Comparison of ENCODE assay signal across 8 mouse cellular contexts in the genomic region with DNA sequence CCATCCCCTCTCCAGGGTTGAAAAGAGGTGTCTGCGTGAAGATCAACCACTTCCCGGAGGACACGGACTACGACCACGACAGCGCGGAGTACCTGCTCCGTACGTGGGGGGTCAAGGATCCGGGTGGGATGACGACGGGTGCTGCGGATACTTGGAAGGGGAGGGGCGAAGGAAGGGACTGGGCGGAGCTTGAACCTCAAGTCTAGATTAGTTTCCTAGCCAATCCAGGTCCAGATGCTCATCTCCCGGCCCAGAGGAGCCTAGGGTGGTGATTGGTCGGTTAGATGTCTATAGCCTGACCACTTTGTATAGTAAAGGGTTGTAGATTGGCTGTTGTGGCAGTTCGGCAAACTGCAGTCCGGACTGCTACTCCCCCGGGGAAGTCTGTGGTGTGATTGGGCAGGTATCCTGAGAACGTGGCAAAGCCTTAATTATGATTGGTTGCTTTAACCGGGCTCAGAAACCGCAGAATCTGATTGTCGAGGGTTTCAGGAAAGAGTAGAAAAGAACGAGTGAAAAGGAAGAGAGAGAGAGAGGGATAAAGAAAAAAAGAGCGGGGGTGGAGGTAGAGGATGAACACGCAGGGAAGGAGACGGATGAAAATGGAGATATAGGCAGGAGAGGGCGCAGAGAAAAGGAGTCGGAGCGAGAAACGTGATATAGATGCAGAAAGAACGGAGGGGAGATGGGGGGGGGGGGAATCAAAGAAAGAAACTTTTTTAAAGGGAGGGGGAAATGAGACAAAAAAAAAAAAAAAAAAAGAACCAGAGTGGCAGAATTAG. TPM values are rescaled to one million over a fixed set of nuclear protein-coding genes. Genes with fewer than 3 reads are reported as not detected.
DNase-seq lines count a peak whose midpoint lies in the region; ATAC-seq and TF ChIP-seq lines count a peak whose summit lies in the region.

No protein-coding gene starts in this region.

- peak; percentile 76 to 83 for DNase-seq in adrenal gland, adult (ENCODE audit: inconsistent age in 2 of 2, low spot score in 1 of 2)
- no peak for DNase-seq in adrenal gland, postnatal 4 days (ENCODE audit: low spot score in 2 of 2)
- peak; percentile 98 for DNase-seq in MEL (ENCODE audit: low read depth, low spot score)
- DNase-seq in cerebellum, postnatal 36 days, result peak; percentile 40 to 49
- peak; percentile 83 for DNase-seq in hindbrain, embryonic 10.5 days (ENCODE audit: low spot score)
- DNase-seq in urinary bladder, adult 2 months (ENCODE audit: low spot score), result no peak

- H3K9me3 ChIP-seq in MEL (replicated peaks; ENCODE audit: insufficient read depth, low read length), result no peaks in the 10 kb centered on the region
- H3K9me3 ChIP-seq in hindbrain, embryonic 10.5 days, result peaks cover 11% of the 10 kb centered on the region
- H3K9me3 ChIP-seq in limb, embryonic 12.5 days, result no peaks in the 10 kb centered on the region

- H3K27ac ChIP-seq in MEL (ENCODE audit: control insufficient read depth, low read depth, low read length), result peak overlapping the region; percentile 94
- H3K27ac ChIP-seq in hindbrain, embryonic 10.5 days, result peak overlapping the region; percentile 80
- H3K27ac ChIP-seq in limb, embryonic 12.5 days, result no peak overlapping the region

- no peak overlapping the region for H3ac ChIP-seq in myocyte (ENCODE audit: control insufficient read depth, insufficient read length)

- ATAC-seq in limb, embryonic 12.5 days (ENCODE audit: insufficient number of reproducible peaks, insufficient read depth, low FRiP score, low TSS enrichment, low read depth), result peak; percentile 88

- TF ChIP-seq POLR2A in MEL (IDR thresholded peaks at IDR 0.05; ENCODE audit: control insufficient read depth in 1 of 2, insufficient read depth in 1 of 2, low read depth in 1 of 2, low read length in 2 of 2, poor library complexity in 1 of 2) (peak; percentile 56 to 72), myocyte (IDR thresholded peaks at IDR 0.05; ENCODE audit: insufficient read length, low read depth) (no peak)

- H3K4me3 ChIP-seq in MEL (ENCODE audit: control insufficient read depth in 1 of 2, insufficient read depth in 1 of 2, low read depth in 2 of 2, low read length in 2 of 2) (peak overlapping the region; percentile 77 to 89), myocyte (peak overlapping the region; percentile 5)
- H3K4me3 ChIP-seq in hindbrain, embryonic 10.5 days, result peak overlapping the region; percentile 59
- H3K4me3 ChIP-seq in limb, embryonic 12.5 days (replicated peaks), result peak overlapping the region; percentile 44

- H3K9ac ChIP-seq in MEL (ENCODE audit: control insufficient read depth, low read depth, low read length, poor library complexity, severe bottlenecking), result peak overlapping the region; percentile 96
- peak overlapping the region; percentile 32; the same call in 1 of the 2 replicates for H3K9ac ChIP-seq in limb, embryonic 12.5 days (replicated peaks)

- WGBS in hindbrain, embryonic 10.5 days, result under 1% methylated on average over 33 of the region's 33 CpGs
- WGBS in limb, embryonic 12.5 days, result under 1% methylated on average over 33 of the region's 33 CpGs

- H3K36me3 ChIP-seq in MEL (ENCODE audit: control insufficient read depth in 1 of 2, insufficient read depth in 2 of 2, low read length in 2 of 2) (peaks cover 0 to 7% of the 10 kb centered on the region in 2 experiments; a peak in 3 of 4 replicates), myocyte (ENCODE audit: control insufficient read depth, insufficient read depth) (no peaks in the 10 kb centered on the region)
- H3K36me3 ChIP-seq in hindbrain, embryonic 10.5 days, result no peaks in the 10 kb centered on the region
- H3K36me3 ChIP-seq in limb, embryonic 12.5 days, result no peaks in the 10 kb centered on the region

- H3K27me3 ChIP-seq in MEL (ENCODE audit: control insufficient read depth in 1 of 2, insufficient read depth in 2 of 2, low read length in 2 of 2) (no peaks in the 10 kb centered on the region), myocyte (ENCODE audit: control insufficient read depth, insufficient read depth, insufficient read length) (peaks cover 11% of the 10 kb centered on the region)
- H3K27me3 ChIP-seq in hindbrain, embryonic 10.5 days (ENCODE audit: insufficient read depth, poor library complexity, severe bottlenecking), result peaks cover 62% of the 10 kb centered on the region
- H3K27me3 ChIP-seq in limb, embryonic 12.5 days, result peaks cover 56% of the 10 kb centered on the region

- H3K4me2 ChIP-seq in limb, embryonic 12.5 days, result peak overlapping the region; percentile 76
- H3K4me2 ChIP-seq in myocyte (ENCODE audit: low read depth), result peak overlapping the region; percentile 58

- TF ChIP-seq EP300 in MEL (IDR thresholded peaks at IDR 0.05; ENCODE audit: low read depth in 1 of 2, low read length in 2 of 2), result peak; percentile 31 to 60; a peak in 2 of 4 replicates

- no peak for TF ChIP-seq RAD21 in MEL (IDR thresholded peaks at IDR 0.05; ENCODE audit: low read depth, low read length)

- no peak for TF ChIP-seq CTCF in MEL (IDR thresholded peaks at IDR 0.05 in 2 of 3, conservative IDR thresholded peaks at IDR 0.05 in 1 of 3; ENCODE audit: control insufficient read depth in 1 of 3, insufficient read depth in 1 of 3, low read depth in 2 of 3, low read length in 3 of 3, poor library complexity in 1 of 3, severe bottlenecking in 1 of 3)

- H3K4me1 ChIP-seq in MEL (ENCODE audit: control insufficient read depth in 1 of 2, insufficient read depth in 2 of 2, low read length in 2 of 2), result peaks cover 0 to 9% of the 10 kb centered on the region in 2 experiments
- H3K4me1 ChIP-seq in hindbrain, embryonic 10.5 days (replicated peaks), result peaks cover 26% of the 10 kb centered on the region
- peaks cover 11% of the 10 kb centered on the region for H3K4me1 ChIP-seq in limb, embryonic 12.5 days (replicated peaks)

- H3K79me2 ChIP-seq in MEL (ENCODE audit: control insufficient read depth, insufficient read depth, low read length, poor library complexity), result peaks cover 10% of the 10 kb centered on the region
- no peaks in the 10 kb centered on the region for H3K79me2 ChIP-seq in myocyte (ENCODE audit: control insufficient read depth, insufficient read depth)

TF ChIP-seq in MEL, 35 proteins besides CTCF, POLR2A, EP300 and RAD21 (continues in another document):
- TF ChIP-seq ZNF384 (IDR thresholded peaks at IDR 0.05; ENCODE audit: low read depth, low read length) (peak; percentile 89), POLR2AphosphoS5 (IDR thresholded peaks at IDR 0.05; ENCODE audit: borderline replicate concordance, low read depth, low read length) (no peak), ZMIZ1 (IDR thresholded peaks at IDR 0.05; ENCODE audit: low read depth, low read length) (peak; percentile 58; the same call in 1 of the 2 replicates), GATA1 (IDR thresholded peaks at IDR 0.05; ENCODE audit: low read depth, low read length) (peak; percentile 60), KAT2A (conservative IDR thresholded peaks at IDR 0.05; ENCODE audit: low read depth, low read length) (0 out of 2 replicates have a peak, but pooled peaks have one; percentile 34), CHD1 (IDR thresholded peaks at IDR 0.05; ENCODE audit: low read depth, low read length) (0 out of 2 replicates have a peak, but pooled peaks have one; percentile 29), MAZ (IDR thresholded peaks at IDR 0.05; ENCODE audit: low read depth, low read length) (peak; percentile 73; the same call in 1 of the 2 replicates), GABPA (IDR thresholded peaks at IDR 0.05; ENCODE audit: low read depth, low read length) (no peak), ELF1 (IDR thresholded peaks at IDR 0.05; ENCODE audit: low read depth, low read length) (no peak), MYB (IDR thresholded peaks at IDR 0.05; ENCODE audit: low read depth, low read length) (no peak)

TF ChIP-seq in myocyte, 11 proteins besides CTCF, POLR2A, EP300 and RAD21:
- TF ChIP-seq USF1 (IDR thresholded peaks at IDR 0.05; ENCODE audit: low read depth) (no peak), TCF12 (IDR thresholded peaks at IDR 0.05; ENCODE audit: insufficient read depth, poor library complexity, severe bottlenecking) (no peak), TCF3 (IDR thresholded peaks at IDR 0.05; ENCODE audit: insufficient read length, low read depth) (no peak), SRF (IDR thresholded peaks at IDR 0.05; ENCODE audit: control insufficient read depth, insufficient read length, low read depth) (no peak), REST (IDR thresholded peaks at IDR 0.05; ENCODE audit: insufficient read depth, insufficient read length) (no peak), MYOD1 (IDR thresholded peaks at IDR 0.05; ENCODE audit: control insufficient read depth in 1 of 3, insufficient read length in 2 of 3, low read depth in 2 of 3) (no peak), CEBPB (IDR thresholded peaks at IDR 0.05; ENCODE audit: insufficient read depth, poor library complexity, severe bottlenecking) (no peak), E2F4 (IDR thresholded peaks at IDR 0.05; ENCODE audit: insufficient read depth) (no peak), POLR2AphosphoS2 (IDR thresholded peaks at IDR 0.05; ENCODE audit: insufficient read length, low read depth) (no peak), MYOG (IDR thresholded peaks at IDR 0.05; ENCODE audit: control insufficient read depth in 1 of 3, insufficient read depth in 1 of 3, insufficient read length in 2 of 3, low read depth in 2 of 3) (no peak), MAX (IDR thresholded peaks at IDR 0.05; ENCODE audit: low read depth) (no peak)

RNA-seq across cellular contexts. Expression of a gene that starts 12.6 kb away (rescaled TPM):
- total RNA-seq in adrenal gland, postnatal 4 days (2021), result 1 to 10 TPM in 1 of 2 experiments, under 1 TPM in 1; 0.39 to 1.5 TPM
- total RNA-seq in MEL (2012; rRNA removed), result not detected in 2 replicates
- polyA plus RNA-seq in MEL (2012; ENCODE audit: insufficient read depth in 1 of 2, insufficient read length in 2 of 2, low read depth in 1 of 2, low replicate concordance in 2 of 2, missing spikeins in 1 of 2) (under 1 TPM in 1 of 2 experiments, not detected in 1; 0.08 TPM), myocyte (2012; fragmentation: generic; extraction: Trizol) (15.0 TPM)
- polyA plus RNA-seq in hindbrain, embryonic 10.5 days (2016; fragmentation: Nextera tagmentation; extraction: Ambion mirVana), result 0.12 TPM in 1 of 2 replicates, not detected in the other
- 3.7 and 4.1 TPM in 2 replicates for polyA plus RNA-seq in limb, embryonic 12.5 days (2016; fragmentation: Nextera tagmentation; extraction: Ambion mirVana)
- not detected in 2 replicates for polyA plus RNA-seq in urinary bladder, adult 2 months (2012; rRNA removed)

RNA-seq across cellular contexts. Expression of a gene that starts 20.9 kb away (rescaled TPM):
- total RNA-seq in adrenal gland, postnatal 4 days (2021), result 1 to 10 TPM; 4.1 to 6.2 TPM
- 4.6 and 5.6 TPM in 2 replicates for total RNA-seq in MEL (2012; rRNA removed)
- polyA plus RNA-seq in MEL (2012; ENCODE audit: insufficient read depth in 1 of 2, insufficient read length in 2 of 2, low read depth in 1 of 2, low replicate concordance in 2 of 2, missing spikeins in 1 of 2) (1 to 10 TPM in 1 of 2 experiments, not detected in 1; 9.2 TPM), myocyte (2012; fragmentation: generic; extraction: Trizol) (0.18 TPM)
- 5.5 and 7.8 TPM in 2 replicates for polyA plus RNA-seq in hindbrain, embryonic 10.5 days (2016; fragmentation: Nextera tagmentation; extraction: Ambion mirVana)
- polyA plus RNA-seq in limb, embryonic 12.5 days (2016; fragmentation: Nextera tagmentation; extraction: Ambion mirVana), result 6.2 and 6.3 TPM in 2 replicates
- 0.15 TPM in 1 of 2 replicates, not detected in the other for polyA plus RNA-seq in urinary bladder, adult 2 months (2012; rRNA removed)

Comparison
In these comparisons a context has a peak if more than half of its experiments do, and no peak if none do; other contexts are left out.
1. DNase-seq: peak in adrenal gland, adult (2 of 2), MEL (single experiment), cerebellum, postnatal 36 days (2 of 2) and hindbrain, embryonic 10.5 days (single experiment); none in adrenal gland, postnatal 4 days (0 of 2) and urinary bladder, adult 2 months (single experiment).
2. H3K4me3 ChIP-seq: peak in every context shown above with its lines; median percentile 83 in MEL; 59 in hindbrain, embryonic 10.5 days; 44 in limb, embryonic 12.5 days; 5 in myocyte.